Mouse (Mus musculus) kidney, postnatal 14 days (tissue): ENCODE measurements around the gene Sumf1.
A peak's percentile ranks its signal among the peaks of the same experiment; 100 is the strongest.

Source experiments
- DNase-seq: peaks from one replicate; pipeline ENCODE4 v3.0.0; 2022; ENCODE audit warnings: mixed read lengths

The Sumf1 gene

DNA sequence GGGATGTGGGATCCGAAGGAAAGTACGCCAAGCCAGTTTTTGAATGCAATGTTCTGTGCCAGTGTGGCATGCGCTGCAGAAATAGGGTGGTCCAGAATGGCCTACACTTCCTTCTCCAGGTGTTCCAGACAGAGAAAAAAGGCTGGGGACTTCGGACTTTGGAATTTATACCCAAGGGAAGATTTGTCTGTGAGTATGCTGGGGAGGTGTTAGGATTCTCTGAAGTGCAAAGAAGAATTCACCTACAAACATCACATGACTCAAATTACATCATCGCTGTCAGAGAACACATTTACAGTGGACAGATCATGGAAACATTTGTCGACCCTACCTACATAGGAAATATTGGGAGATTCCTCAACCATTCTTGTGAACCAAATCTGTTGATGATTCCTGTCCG lies 109.5 kb downstream of the Sumf1 start:
- no peak for DNase-seq

DNA sequence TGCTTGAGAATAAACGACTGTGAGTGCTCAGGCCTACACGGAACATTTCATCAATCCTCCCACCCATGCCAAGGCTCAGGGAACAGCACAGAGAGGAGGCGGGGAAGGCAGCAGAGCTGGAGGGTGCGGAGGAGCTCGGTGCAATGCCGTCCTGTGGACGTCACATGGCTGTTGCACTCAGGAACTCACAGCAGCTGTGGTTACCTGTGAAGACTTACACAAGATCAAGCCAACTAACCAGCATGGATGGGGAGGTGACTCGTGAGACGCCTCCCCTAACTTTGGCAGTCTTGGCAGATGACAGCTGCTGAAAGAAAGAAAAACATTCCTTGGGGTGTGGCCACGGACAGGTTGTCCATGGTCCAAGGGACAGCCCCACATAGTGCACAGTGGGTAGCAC lies 110.8 kb downstream of the Sumf1 start:
- DNase-seq: no peak

DNA sequence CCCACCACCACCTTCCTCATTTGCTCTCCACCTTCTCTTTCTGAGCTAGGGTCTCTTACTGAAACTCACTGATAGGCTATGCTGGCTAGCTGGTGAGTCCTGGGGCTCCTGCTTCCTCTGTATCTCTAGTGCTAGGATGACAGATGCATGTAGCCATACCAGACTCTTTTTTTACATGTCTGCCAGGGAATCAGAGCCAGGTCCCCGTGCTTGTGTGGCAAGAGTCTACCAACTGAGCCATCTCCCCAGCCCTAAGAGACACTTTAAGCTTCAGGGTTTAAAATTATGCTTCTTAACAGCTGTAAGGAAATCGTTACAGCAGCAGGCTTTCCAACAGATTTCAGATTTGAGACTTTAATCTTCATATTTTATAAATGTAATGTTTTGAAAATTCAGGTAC lies 111.5 kb downstream of the Sumf1 start:
- DNase-seq: no peak

GRCm38 (mm10) chr6:108073071-108073470 lies 112.3 kb downstream of the Sumf1 start:
- no peak for DNase-seq

- no peak for DNase-seq
These were observed 114.4 kb downstream of the Sumf1 start for GRCm38 (mm10) chr6:108070947-108071346.

DNA sequence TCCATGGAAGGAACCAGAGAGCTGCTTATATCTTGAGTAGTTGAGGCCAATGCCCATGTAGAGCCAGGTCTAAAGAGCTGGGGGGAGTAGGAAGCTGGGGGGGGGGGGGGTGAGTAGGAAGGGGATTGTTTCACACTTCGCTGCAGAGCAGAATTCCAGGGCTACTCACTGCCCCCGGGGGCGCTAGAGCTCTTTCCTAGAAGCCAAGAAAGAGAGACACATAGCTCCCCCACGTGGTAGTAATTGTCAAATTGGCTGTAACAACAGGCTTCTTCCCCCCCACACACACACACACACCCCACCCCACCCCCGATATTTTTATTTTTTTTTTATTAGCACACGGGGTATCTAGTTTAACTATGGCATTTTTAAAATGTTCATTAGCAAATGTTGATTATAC lies 119.8 kb downstream of the Sumf1 start:
- peak; percentile 88 for DNase-seq

DNA sequence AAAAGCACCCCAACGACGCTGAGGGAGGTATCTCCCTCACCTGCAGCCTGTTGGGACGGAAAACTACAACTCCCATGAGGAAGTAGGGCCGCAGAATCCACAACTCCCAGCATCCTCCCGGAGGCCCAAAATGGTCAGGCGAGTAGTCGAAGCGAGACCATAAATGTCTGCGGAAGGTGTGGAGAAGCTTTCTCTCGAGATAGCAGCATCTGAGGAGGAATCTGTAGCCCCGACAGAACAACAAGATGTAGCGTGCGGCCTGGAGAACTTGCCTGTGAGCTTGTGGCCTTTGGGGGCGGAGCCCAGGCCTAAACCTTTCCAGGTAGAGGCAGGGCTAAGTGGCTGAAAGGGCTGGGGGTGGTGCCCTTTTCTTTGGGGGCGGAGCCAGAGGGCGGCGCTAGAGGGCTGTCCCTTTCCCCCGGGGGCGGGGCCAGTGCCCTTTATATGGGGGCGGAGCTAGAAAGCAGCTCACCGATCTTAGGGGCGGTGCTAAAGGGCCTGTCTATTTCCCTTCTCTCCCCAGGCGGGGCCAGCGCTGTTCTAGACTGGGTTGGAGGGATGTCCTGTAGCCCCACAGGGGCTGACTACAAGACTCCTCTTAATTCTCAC lies 120.4 kb downstream of the Sumf1 start, which contains the start of gene Setmar:
Gene Setmar (plus strand): TSS at position 128 of the 609 bp plus-strand sequence.
- DNase-seq: peak; percentile 96

GRCm38 (mm10) chr6:108061121-108061520 lies 124.3 kb downstream of the Sumf1 start:
- no peak for DNase-seq

DNA sequence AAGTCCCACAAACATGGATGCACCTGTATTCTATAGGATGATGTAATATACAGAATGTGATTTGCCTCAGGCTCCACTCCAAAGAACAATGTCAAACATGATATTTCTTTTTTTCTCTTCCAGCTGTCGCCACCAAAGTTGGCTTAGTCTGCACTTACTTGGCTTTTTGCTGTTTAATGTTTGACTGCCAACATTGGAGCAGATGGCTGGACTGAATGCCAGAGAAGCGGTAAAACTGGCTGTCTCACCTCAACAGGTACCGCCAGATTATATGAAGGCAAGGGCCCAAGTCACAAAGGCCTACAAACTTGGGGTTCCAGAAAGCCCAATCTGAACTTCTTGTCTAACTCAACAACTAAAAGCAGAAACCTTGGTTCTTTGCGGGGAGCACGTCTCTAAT lies 127.3 kb downstream of the Sumf1 start:
- DNase-seq: no peak

GRCm38 (mm10) chr6:108057353-108057752 lies 128.0 kb downstream of the Sumf1 start:
- DNase-seq: no peak
